8 mouse cellular contexts compared by ENCODE assay signal in genomic region chr17:78734806-78735205, GRCm38 (mm10). TPM values are rescaled to one million over a fixed set of nuclear protein-coding genes. Genes with fewer than 3 reads are reported as not detected.
A peak's percentile ranks its signal among the peaks of the same experiment; 100 is the strongest.
DNase-seq lines count a peak whose midpoint lies in the region; ATAC-seq lines count a peak whose summit lies in the region.

No protein-coding gene starts in this region.

- H3K4me2 ChIP-seq in heart, embryonic 11.5 days = peak overlapping the region; percentile 82
- H3K4me2 ChIP-seq in forebrain, embryonic 15.5 days (replicated peaks) = peak overlapping the region; percentile 61
- H3K4me2 ChIP-seq in liver, embryonic 15.5 days = peak overlapping the region; percentile 75

- H3K4me1 ChIP-seq in heart, embryonic 11.5 days (ENCODE audit: control insufficient read depth, insufficient read depth, low read length) = peaks cover 24% of the 10 kb centered on the region
- peaks cover 36% of the 10 kb centered on the region for H3K4me1 ChIP-seq in forebrain, embryonic 15.5 days
- peaks cover 29% of the 10 kb centered on the region for H3K4me1 ChIP-seq in liver, embryonic 15.5 days (replicated peaks)

- peak overlapping the region; percentile 98 for H3K9ac ChIP-seq in heart, embryonic 11.5 days (ENCODE audit: low read depth, low read length)
- H3K9ac ChIP-seq in forebrain, embryonic 15.5 days (replicated peaks) = no peak overlapping the region
- H3K9ac ChIP-seq in liver, embryonic 15.5 days = peak overlapping the region; percentile 96

- WGBS in heart, embryonic 11.5 days (ENCODE audit: insufficient replicate concordance) = 66% methylated on average over 10 of the region's 10 CpGs
- 74% methylated on average over 10 of the region's 10 CpGs for WGBS in forebrain, embryonic 15.5 days
- WGBS in liver, embryonic 15.5 days (ENCODE audit: insufficient replicate concordance) = 73% methylated on average over 10 of the region's 10 CpGs

- no peak for ATAC-seq in heart, embryonic 11.5 days (replicated peaks; ENCODE audit: insufficient number of reproducible peaks, low FRiP score, low TSS enrichment)
- ATAC-seq in forebrain, embryonic 15.5 days (replicated peaks) = no peak
- no peak for ATAC-seq in liver, embryonic 15.5 days (ENCODE audit: insufficient read depth)
- no peak for ATAC-seq in megakaryocyte progenitor cell, adult 5-6 weeks (replicated peaks; ENCODE audit: poor library complexity)

- H3K9me3 ChIP-seq in heart, embryonic 11.5 days (replicated peaks; ENCODE audit: control insufficient read depth, low read length) = no peaks in the 10 kb centered on the region
- no peaks in the 10 kb centered on the region for H3K9me3 ChIP-seq in forebrain, embryonic 15.5 days
- no peaks in the 10 kb centered on the region for H3K9me3 ChIP-seq in liver, embryonic 15.5 days (replicated peaks)

- DNase-seq in heart, postnatal 4 days = no peak
- peak; percentile 40 for DNase-seq in R1 (ENCODE audit: low read depth, low spot score)
- no peak for DNase-seq in cerebellum, adult 11 months
- no peak for DNase-seq in right cerebral cortex, postnatal 25 days

- peak overlapping the region; percentile 96 for H3K27ac ChIP-seq in heart, embryonic 11.5 days (ENCODE audit: low read depth, low read length)
- H3K27ac ChIP-seq in forebrain, embryonic 15.5 days (replicated peaks) = no peak overlapping the region
- no peak overlapping the region for H3K27ac ChIP-seq in liver, embryonic 15.5 days (replicated peaks)

- H3K27me3 ChIP-seq in heart, embryonic 11.5 days (ENCODE audit: control insufficient read depth, insufficient read depth, low read length) = no peaks in the 10 kb centered on the region
- H3K27me3 ChIP-seq in forebrain, embryonic 15.5 days = no peaks in the 10 kb centered on the region
- H3K27me3 ChIP-seq in liver, embryonic 15.5 days = no peaks in the 10 kb centered on the region

- H3K36me3 ChIP-seq in heart, embryonic 11.5 days (ENCODE audit: control insufficient read depth, insufficient read depth, low read length) = no peaks in the 10 kb centered on the region
- H3K36me3 ChIP-seq in forebrain, embryonic 15.5 days = no peaks in the 10 kb centered on the region
- no peaks in the 10 kb centered on the region for H3K36me3 ChIP-seq in liver, embryonic 15.5 days (replicated peaks)

- H3K4me3 ChIP-seq in heart, embryonic 11.5 days (ENCODE audit: low read depth, low read length) = peak overlapping the region; percentile 93
- H3K4me3 ChIP-seq in forebrain, embryonic 15.5 days = peak overlapping the region; percentile 97; the same call in 1 of the 2 replicates
- H3K4me3 ChIP-seq in liver, embryonic 15.5 days (replicated peaks) = peak overlapping the region; percentile 96

RNA-seq across cellular contexts. Expression of gene Strn, which starts 2.2 kb away (rescaled TPM):
- 12.5 and 14.2 TPM in 2 replicates for polyA plus RNA-seq in heart, embryonic 11.5 days (2014; fragmentation: Nextera tagmentation; extraction: Ambion mirVana)
- total RNA-seq in heart, postnatal 4 days (2021) = 10 to 100 TPM; 49.7 to 52.8 TPM
- 5.7 and 5.8 TPM in 2 replicates for polyA plus RNA-seq in forebrain, embryonic 15.5 days (2015; fragmentation: Nextera tagmentation; extraction: Ambion mirVana)
- 2.2 and 2.6 TPM in 2 replicates for polyA plus RNA-seq in liver, embryonic 15.5 days (2015; fragmentation: Nextera tagmentation; extraction: Ambion mirVana)
- total RNA-seq in megakaryocyte progenitor cell, adult 5-6 weeks (2015) = 21.0 and 21.9 TPM in 2 replicates
- total RNA-seq in megakaryocyte progenitor cell, adult 5-6 weeks (2017) = 35.2 and 42.5 TPM in 2 replicates
